Mouse (Mus musculus): Measurements from ENCODE around the gene Aldh18a1. TPM values are rescaled to one million over a fixed set of nuclear protein-coding genes. Genes with fewer than 3 reads are reported as not detected.
"Not testable (repeated sequence)": the region's sequence is repeated elsewhere in the genome, so short reads cannot be mapped to it uniquely, and the experiment has no call there.

Gene Aldh18a1
- 10 to 100 TPM; 17.6 to 27.6 (median 25.3) TPM for total RNA-seq (2022)

GRCm38 (mm10) chr19:40588293-40588654 lies at the start of gene Aldh18a1:
Aldh18a1 (minus strand) TSS chr19:40588463.
- peak; percentile 87 to 90 for DNase-seq (ENCODE audit: low spot score in 2 of 2)

- DNase-seq (ENCODE audit: low spot score in 2 of 2): no peak
These were observed 49.3 kb upstream of the Aldh18a1 start for GRCm38 (mm10) chr19:40637601-40638000.

- DNase-seq (ENCODE audit: low spot score in 2 of 2): no peak
These were observed 48.8 kb upstream of the Aldh18a1 start for GRCm38 (mm10) chr19:40637091-40637490.

GRCm38 (mm10) chr19:40633144-40633543 lies 44.9 kb upstream of the Aldh18a1 start:
- no peak for DNase-seq (ENCODE audit: low spot score in 2 of 2)

GRCm38 (mm10) chr19:40632668-40633067 lies 44.4 kb upstream of the Aldh18a1 start:
- no peak for DNase-seq (ENCODE audit: low spot score in 2 of 2)

GRCm38 (mm10) chr19:40632193-40632592 lies 43.9 kb upstream of the Aldh18a1 start:
- no peak for DNase-seq (ENCODE audit: low spot score in 2 of 2)

- DNase-seq (ENCODE audit: low spot score in 2 of 2): no peak
These were observed 42.3 kb upstream of the Aldh18a1 start for GRCm38 (mm10) chr19:40630606-40631005.

GRCm38 (mm10) chr19:40630096-40630495 lies 41.8 kb upstream of the Aldh18a1 start:
- peak; percentile 23 to 69 for DNase-seq (ENCODE audit: low spot score in 2 of 2)

GRCm38 (mm10) chr19:40628950-40629349 lies 40.7 kb upstream of the Aldh18a1 start:
- no peak for DNase-seq (ENCODE audit: low spot score in 2 of 2)

- no peak for DNase-seq (ENCODE audit: low spot score in 2 of 2)
These were observed 37.7 kb upstream of the Aldh18a1 start for GRCm38 (mm10) chr19:40625935-40626334.

- not testable (repeated sequence) for DNase-seq (ENCODE audit: low spot score in 2 of 2)
These were observed 33.4 kb upstream of the Aldh18a1 start for GRCm38 (mm10) chr19:40621616-40622015.

GRCm38 (mm10) chr19:40616021-40616420 lies 27.8 kb upstream of the Aldh18a1 start:
- no peak for DNase-seq (ENCODE audit: low spot score in 2 of 2)

- DNase-seq (ENCODE audit: low spot score in 2 of 2): no peak
These were observed 26.5 kb upstream of the Aldh18a1 start for GRCm38 (mm10) chr19:40614811-40615210.

- peak; percentile 89 to 96 for DNase-seq (ENCODE audit: low spot score in 2 of 2)
These were observed 23.7 kb upstream of the Aldh18a1 start, which contains the start of the genes Tctn3 and Entpd1 for GRCm38 (mm10) chr19:40611830-40612506. Tctn3 (minus strand) TSS chr19:40612233. Entpd1 (plus strand) TSS chr19:40612366.

- no peak for DNase-seq (ENCODE audit: low spot score in 2 of 2)
These were observed 19.4 kb upstream of the Aldh18a1 start for GRCm38 (mm10) chr19:40607676-40608075.

- no peak for DNase-seq (ENCODE audit: low spot score in 2 of 2)
These were observed 16.9 kb upstream of the Aldh18a1 start for GRCm38 (mm10) chr19:40605189-40605588.

GRCm38 (mm10) chr19:40601870-40602269 lies 13.6 kb upstream of the Aldh18a1 start:
- no peak for DNase-seq (ENCODE audit: low spot score in 2 of 2)

GRCm38 (mm10) chr19:40600846-40601245 lies 12.6 kb upstream of the Aldh18a1 start:
- DNase-seq (ENCODE audit: low spot score in 2 of 2): not testable (repeated sequence)

- DNase-seq (ENCODE audit: low spot score in 2 of 2): no peak
These were observed 7.6 kb upstream of the Aldh18a1 start for GRCm38 (mm10) chr19:40595831-40596230.

- DNase-seq (ENCODE audit: low spot score in 2 of 2): no peak
These were observed 7.0 kb upstream of the Aldh18a1 start for GRCm38 (mm10) chr19:40595231-40595630.

GRCm38 (mm10) chr19:40589530-40589880 lies 1.2 kb upstream of the Aldh18a1 start:
- no peak for DNase-seq (ENCODE audit: low spot score in 2 of 2)

GRCm38 (mm10) chr19:40588847-40589529 lies 725 bp upstream of the Aldh18a1 start:
- DNase-seq (ENCODE audit: low spot score in 2 of 2): peak; percentile 64 to 78
